Mouse (Mus musculus): ENCODE data around the gene Nrp1. TPM values are rescaled to one million over a fixed set of nuclear protein-coding genes. Genes with fewer than 3 reads are reported as not detected.

Gene Nrp1
- polyA plus RNA-seq, 1 experiment from 2014 or later, result 133 TPM

- 58% methylated on average over 7 of the region's 7 CpGs for WGBS
Measured at GRCm38 (mm10) chr8:128523825-128524224, 165.4 kb downstream of the Nrp1 start.

GRCm38 (mm10) chr8:128525912-128526311 lies 167.5 kb downstream of the Nrp1 start:
- Histone ChIP-seq H3K4me3 (no peak overlapping the region), H3K4me1 (no peaks in the 10 kb centered on the region), H3K4me2 (no peak overlapping the region), H3K36me3 (no peaks in the 10 kb centered on the region), H3K9ac (no peak overlapping the region), H3K27me3 (no peaks in the 10 kb centered on the region), H3K27ac (no peak overlapping the region), H3K9me3 (no peaks in the 10 kb centered on the region)
- 57% methylated on average over 1 of the region's 1 CpGs for WGBS
- ATAC-seq (ENCODE audit: borderline replicate concordance, extremely low read depth, low FRiP score, low TSS enrichment), result no peak

More at GRCm38 (mm10) chr8:128523825-128524224, 165.4 kb downstream of the Nrp1 start:
- H3K9me3 ChIP-seq, result no peaks in the 10 kb centered on the region
- no peaks in the 10 kb centered on the region for H3K4me1 ChIP-seq
- H3K27me3 ChIP-seq, result no peaks in the 10 kb centered on the region
- ATAC-seq (ENCODE audit: borderline replicate concordance, extremely low read depth, low FRiP score, low TSS enrichment), result no peak
- no peak overlapping the region for H3K4me2 ChIP-seq
- H3K36me3 ChIP-seq, result no peaks in the 10 kb centered on the region
- no peak overlapping the region for H3K27ac ChIP-seq
- no peak overlapping the region for H3K4me3 ChIP-seq
- no peak overlapping the region for H3K9ac ChIP-seq

GRCm38 (mm10) chr8:128528591-128529383 lies 170.4 kb downstream of the Nrp1 start:
- H3K27me3 ChIP-seq, result no peaks in the 10 kb centered on the region
- WGBS, result 61% methylated on average over 8 of the region's 8 CpGs
- no peaks in the 10 kb centered on the region for H3K9me3 ChIP-seq
- H3K36me3 ChIP-seq, result no peaks in the 10 kb centered on the region
- H3K27ac ChIP-seq, result no peak overlapping the region
- H3K4me3 ChIP-seq, result no peak overlapping the region
- no peak overlapping the region for H3K9ac ChIP-seq
- H3K4me2 ChIP-seq, result no peak overlapping the region
- ATAC-seq (ENCODE audit: borderline replicate concordance, extremely low read depth, low FRiP score, low TSS enrichment), result no peak
- H3K4me1 ChIP-seq, result no peaks in the 10 kb centered on the region

- ATAC-seq (ENCODE audit: borderline replicate concordance, extremely low read depth, low FRiP score, low TSS enrichment), result no peak
- Histone ChIP-seq H3K36me3 (no peaks in the 10 kb centered on the region), H3K4me1 (no peaks in the 10 kb centered on the region), H3K27me3 (no peaks in the 10 kb centered on the region), H3K27ac (no peak overlapping the region), H3K4me3 (no peak overlapping the region), H3K4me2 (no peak overlapping the region), H3K9ac (no peak overlapping the region), H3K9me3 (no peaks in the 10 kb centered on the region)
- 53% methylated on average over 3 of the region's 3 CpGs for WGBS
Measured at GRCm38 (mm10) chr8:128534442-128534871, 176.1 kb downstream of the Nrp1 start.

GRCm38 (mm10) chr8:128535685-128536084 lies 177.3 kb downstream of the Nrp1 start:
- Histone ChIP-seq H3K4me2 (no peak overlapping the region), H3K9ac (no peak overlapping the region), H3K36me3 (no peaks in the 10 kb centered on the region), H3K4me1 (no peaks in the 10 kb centered on the region), H3K27ac (no peak overlapping the region), H3K27me3 (no peaks in the 10 kb centered on the region), H3K4me3 (no peak overlapping the region), H3K9me3 (no peaks in the 10 kb centered on the region)
- ATAC-seq (ENCODE audit: borderline replicate concordance, extremely low read depth, low FRiP score, low TSS enrichment), result no peak

GRCm38 (mm10) chr8:128538378-128538777 lies 180.0 kb downstream of the Nrp1 start:
- Histone ChIP-seq H3K27ac (no peak overlapping the region), H3K4me3 (no peak overlapping the region), H3K9me3 (no peaks in the 10 kb centered on the region), H3K27me3 (no peaks in the 10 kb centered on the region), H3K36me3 (no peaks in the 10 kb centered on the region), H3K4me1 (no peaks in the 10 kb centered on the region), H3K4me2 (no peak overlapping the region), H3K9ac (no peak overlapping the region)
- no peak for ATAC-seq (ENCODE audit: borderline replicate concordance, extremely low read depth, low FRiP score, low TSS enrichment)
- 75% methylated on average over 1 of the region's 1 CpGs for WGBS

- no peak overlapping the region for H3K4me2 ChIP-seq
- no peak overlapping the region for H3K27ac ChIP-seq
- H3K9ac ChIP-seq, result no peak overlapping the region
- no peak for ATAC-seq (ENCODE audit: borderline replicate concordance, extremely low read depth, low FRiP score, low TSS enrichment)
- H3K36me3 ChIP-seq, result no peaks in the 10 kb centered on the region
- H3K4me3 ChIP-seq, result no peak overlapping the region
- WGBS, result 52% methylated on average over 1 of the region's 1 CpGs
- H3K9me3 ChIP-seq, result no peaks in the 10 kb centered on the region
- H3K4me1 ChIP-seq, result peaks cover 4% of the 10 kb centered on the region; the same call in 1 of the 2 replicates
- H3K27me3 ChIP-seq, result no peaks in the 10 kb centered on the region
Measured at GRCm38 (mm10) chr8:128541355-128542090, 183.1 kb downstream of the Nrp1 start.

- Histone ChIP-seq H3K9me3 (no peaks in the 10 kb centered on the region), H3K27me3 (no peaks in the 10 kb centered on the region), H3K4me3 (no peak overlapping the region), H3K27ac (peak overlapping the region; percentile 7; the same call in 1 of the 2 replicates), H3K4me2 (no peak overlapping the region), H3K36me3 (no peaks in the 10 kb centered on the region), H3K4me1 (peaks cover 4% of the 10 kb centered on the region; the same call in 1 of the 2 replicates), H3K9ac (no peak overlapping the region)
- WGBS, result 59% methylated on average over 2 of the region's 2 CpGs
- ATAC-seq (ENCODE audit: borderline replicate concordance, extremely low read depth, low FRiP score, low TSS enrichment), result no peak
Measured at GRCm38 (mm10) chr8:128544128-128544846, 185.9 kb downstream of the Nrp1 start.

GRCm38 (mm10) chr8:128546287-128546686 lies 187.9 kb downstream of the Nrp1 start:
- H3K4me3 ChIP-seq, result no peak overlapping the region
- no peaks in the 10 kb centered on the region for H3K36me3 ChIP-seq
- H3K27me3 ChIP-seq, result no peaks in the 10 kb centered on the region
- no peaks in the 10 kb centered on the region for H3K9me3 ChIP-seq
- H3K4me1 ChIP-seq, result peaks cover 4% of the 10 kb centered on the region; the same call in 1 of the 2 replicates
- H3K4me2 ChIP-seq, result no peak overlapping the region
- no peak overlapping the region for H3K9ac ChIP-seq
- 67% methylated on average over 1 of the region's 1 CpGs for WGBS
- no peak overlapping the region for H3K27ac ChIP-seq
- no peak for ATAC-seq (ENCODE audit: borderline replicate concordance, extremely low read depth, low FRiP score, low TSS enrichment)

GRCm38 (mm10) chr8:128547361-128547760 lies 189.0 kb downstream of the Nrp1 start:
- Histone ChIP-seq H3K4me3 (no peak overlapping the region), H3K4me1 (peaks cover 4% of the 10 kb centered on the region; the same call in 1 of the 2 replicates), H3K9me3 (no peaks in the 10 kb centered on the region), H3K27me3 (no peaks in the 10 kb centered on the region), H3K27ac (no peak overlapping the region), H3K4me2 (no peak overlapping the region), H3K9ac (no peak overlapping the region), H3K36me3 (no peaks in the 10 kb centered on the region)
- 62% methylated on average over 4 of the region's 4 CpGs for WGBS
- no peak for ATAC-seq (ENCODE audit: borderline replicate concordance, extremely low read depth, low FRiP score, low TSS enrichment)

- H3K27ac ChIP-seq, result no peak overlapping the region
- WGBS, result 90% methylated on average over 5 of the region's 5 CpGs
- no peak overlapping the region for H3K4me2 ChIP-seq
- H3K36me3 ChIP-seq, result no peaks in the 10 kb centered on the region
- H3K4me3 ChIP-seq, result no peak overlapping the region
- no peak overlapping the region for H3K9ac ChIP-seq
- ATAC-seq (ENCODE audit: borderline replicate concordance, extremely low read depth, low FRiP score, low TSS enrichment), result no peak
- H3K27me3 ChIP-seq, result no peaks in the 10 kb centered on the region
- no peaks in the 10 kb centered on the region for H3K9me3 ChIP-seq
- H3K4me1 ChIP-seq, result peaks cover 1% of the 10 kb centered on the region; the same call in 1 of the 2 replicates
Measured at GRCm38 (mm10) chr8:128549738-128550137, 191.3 kb downstream of the Nrp1 start.

Measured in lung, embryonic 15.5 days (tissue).